Mouse (Mus musculus) thymus, adult 2 months (tissue): ENCODE measurements at regions not wholly inside any gene's neighbourhood (a gene's known extent, or its start where the extent isn't known, plus 50 kb on each side); places are given as distances from the start of the nearest gene placed in this dataset.

ENCODE experiments used
- CTCF ChIP-seq: fragments of 200-500 bp; IDR thresholded peaks from 2 replicates; pipeline ENCODE4 v1.5.1; 2012; ENCODE audit warnings: mild to moderate bottlenecking, control low read depth, low read length, moderate library complexity, borderline replicate concordance; ENCODE audit not compliant: control insufficient read depth, poor library complexity, insufficient read depth; ENCODE audit errors: extremely low read depth
- POLR2A ChIP-seq: fragments of 200-500 bp; IDR thresholded peaks from 2 replicates; pipeline ENCODE4 v1.6.1; 2012; ENCODE audit warnings: mild to moderate bottlenecking, low read length, control low read depth, moderate library complexity; ENCODE audit not compliant: control insufficient read depth, poor library complexity, insufficient read depth; ENCODE audit errors: extremely low read depth

DNA sequence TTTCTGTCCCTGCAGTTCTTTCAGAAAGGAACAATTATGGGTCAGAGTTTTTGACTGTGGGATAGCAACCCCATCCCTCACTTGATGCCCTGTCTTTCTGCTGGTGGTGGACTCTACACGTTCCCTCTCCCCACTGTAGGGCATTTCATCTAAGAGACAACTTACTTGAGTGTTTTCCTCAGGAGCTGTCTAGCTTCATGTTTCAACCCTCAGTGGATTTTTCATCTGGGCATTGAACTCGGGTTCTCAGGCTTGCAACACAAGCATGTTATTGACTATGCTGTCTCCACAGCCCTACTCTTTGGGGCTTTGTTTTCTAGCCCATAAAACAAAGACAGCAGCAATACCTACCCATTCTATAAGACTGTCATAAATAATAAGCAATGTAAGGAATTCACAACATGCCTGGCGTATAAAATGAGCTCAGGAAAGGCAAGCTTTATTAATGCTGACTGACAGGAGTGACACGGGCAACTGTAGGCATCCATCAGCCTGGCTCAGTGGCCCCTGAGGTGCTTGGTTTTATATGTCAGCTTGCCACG is 68.0 kb upstream of the Cpm start:
- TF ChIP-seq CTCF = no peak
- TF ChIP-seq POLR2A = no peak
